Mouse (Mus musculus) stomach, postnatal 0 days (tissue): ENCODE measurements around the gene Slamf7. TPM values are rescaled to one million over a fixed set of nuclear protein-coding genes. Genes with fewer than 3 reads are reported as not detected.
A peak's percentile ranks its signal among the peaks of the same experiment; 100 is the strongest.

Experiments used
- ATAC-seq: fragments of 200-750 bp; cut with Nextera tagmentation; 2 replicates; pipeline ENCODE4 v1.8.0; 2017; ENCODE audit not compliant: low FRiP score, low TSS enrichment
- DNase-seq: peaks from one replicate; pipeline ENCODE4 v3.0.0-alpha.2; 2016; ENCODE audit warnings: low spot score
- H3K27ac ChIP-seq: fragments of 300-500 bp; sonication (generic); replicated peaks from 2 replicates; pipeline ENCODE4 v1.5.1; 2014; ENCODE audit warnings: mild to moderate bottlenecking, control low read depth
- H3K27me3 ChIP-seq: fragments of 300-500 bp; sonication (generic); 2 replicates; pipeline ENCODE4 v1.6.1; 2014; ENCODE audit warnings: low read length; ENCODE audit not compliant: control insufficient read depth, insufficient read depth
- H3K36me3 ChIP-seq: fragments of 300-500 bp; sonication (generic); 2 replicates; pipeline ENCODE4 v1.6.1; 2014; ENCODE audit warnings: low read length, mixed read lengths; ENCODE audit not compliant: control insufficient read depth, insufficient read depth
- H3K4me1 ChIP-seq: fragments of 300-500 bp; sonication (generic); replicated peaks from 2 replicates; pipeline ENCODE4 v1.6.1; 2014; ENCODE audit warnings: antibody characterized with exemption; ENCODE audit not compliant: control insufficient read depth, insufficient read depth
- H3K4me2 ChIP-seq: fragments of 300-500 bp; sonication (generic); replicated peaks from 2 replicates; pipeline ENCODE4 v1.6.1; 2014; ENCODE audit warnings: low read depth, mild to moderate bottlenecking, control low read depth, moderate library complexity
- H3K4me3 ChIP-seq: fragments of 300-500 bp; sonication (generic); 2 replicates; pipeline ENCODE4 v1.5.1; 2014; ENCODE audit warnings: low read depth, low read length, control low read depth
- H3K9ac ChIP-seq: fragments of 300-500 bp; sonication (generic); 2 replicates; pipeline ENCODE4 v1.6.1; 2014; ENCODE audit warnings: mild to moderate bottlenecking, low read length, control low read depth, mixed read lengths
- H3K9me3 ChIP-seq: fragments of 300-500 bp; sonication (generic); 2 replicates; pipeline ENCODE4 v1.6.1; 2016; ENCODE audit warnings: low read length; ENCODE audit not compliant: control insufficient read depth
- CTCF ChIP-seq: IDR thresholded peaks from 2 replicates; pipeline ENCODE4 v1.5.1; 2016; ENCODE audit warnings: antibody characterized with exemption, low read depth, mild to moderate bottlenecking, moderate library complexity
- EP300 ChIP-seq: optimal IDR thresholded peaks from 2 replicates; pipeline ENCODE3; 2016; ENCODE audit warnings: antibody characterized with exemption
- WGBS: fragments of 180-500 bp; shearing (Covaris S2); extraction: QIAGEN DNeasy Blood & Tissue Kit; methylation state at CpG from one replicate; pipeline ENCODE4 v1.1.7; 2014; 5-methylcytosine and 5-hydroxymethylcytosine counted together
- polyA plus RNA-seq: library from polyadenylated mRNA; unstranded; fragments of >200 nt; fragmentation: Nextera tagmentation; extraction: Ambion mirVana; gene quantifications from 2 replicates; pipeline ENCODE4 v1.2.1, GENCODE M21; 2015

The Slamf7 gene
- polyA plus RNA-seq, 1 experiment from 2014 or later: 0.38 TPM

GRCm38 (mm10) chr1:171666350-171666749 lies 13.5 kb upstream of the Slamf7 start:
- no peak overlapping the region for H3K9ac ChIP-seq
- H3K9me3 ChIP-seq: no peaks in the 10 kb centered on the region
- no peak for TF ChIP-seq EP300
- TF ChIP-seq CTCF: no peak
- no peaks in the 10 kb centered on the region for H3K27me3 ChIP-seq
- no peak overlapping the region for H3K4me2 ChIP-seq
- no peaks in the 10 kb centered on the region for H3K36me3 ChIP-seq
- ATAC-seq (no peak), DNase-seq (no peak)
- H3K27ac ChIP-seq: no peak overlapping the region
- no peak overlapping the region for H3K4me3 ChIP-seq
- H3K4me1 ChIP-seq: no peaks in the 10 kb centered on the region
- 82% methylated on average over 6 of the region's 6 CpGs for WGBS

GRCm38 (mm10) chr1:171663757-171664156 lies 10.9 kb upstream of the Slamf7 start:
- Histone ChIP-seq H3K27me3 (no peaks in the 10 kb centered on the region), H3K4me2 (no peak overlapping the region), H3K9ac (no peak overlapping the region), H3K27ac (no peak overlapping the region), H3K4me1 (no peaks in the 10 kb centered on the region), H3K36me3 (no peaks in the 10 kb centered on the region), H3K9me3 (no peaks in the 10 kb centered on the region), H3K4me3 (no peak overlapping the region)
- DNase-seq: no peak
- TF ChIP-seq CTCF: no peak
- no peak for TF ChIP-seq EP300
- 84% methylated on average over 2 of the region's 2 CpGs for WGBS
- ATAC-seq: no peak

- ATAC-seq: no peak
- no peak overlapping the region for H3K9ac ChIP-seq
- no peak overlapping the region for H3K4me3 ChIP-seq
- no peaks in the 10 kb centered on the region for H3K36me3 ChIP-seq
- DNase-seq: no peak
- 70% methylated on average over 2 of the region's 2 CpGs for WGBS
- H3K9me3 ChIP-seq: no peaks in the 10 kb centered on the region
- no peak overlapping the region for H3K4me2 ChIP-seq
- H3K27ac ChIP-seq: no peak overlapping the region
- H3K27me3 ChIP-seq: no peaks in the 10 kb centered on the region
- H3K4me1 ChIP-seq: no peaks in the 10 kb centered on the region
- TF ChIP-seq CTCF (no peak), EP300 (no peak)
Measured at GRCm38 (mm10) chr1:171661482-171661881, 8.6 kb upstream of the Slamf7 start.

GRCm38 (mm10) chr1:171660423-171660822 lies 7.6 kb upstream of the Slamf7 start:
- no peaks in the 10 kb centered on the region for H3K9me3 ChIP-seq
- 87% methylated on average over 1 of the region's 1 CpGs for WGBS
- H3K27me3 ChIP-seq: no peaks in the 10 kb centered on the region
- H3K36me3 ChIP-seq: no peaks in the 10 kb centered on the region
- ATAC-seq (no peak), DNase-seq (no peak)
- H3K4me3 ChIP-seq: no peak overlapping the region
- no peak for TF ChIP-seq EP300
- TF ChIP-seq CTCF: no peak
- no peaks in the 10 kb centered on the region for H3K4me1 ChIP-seq
- no peak overlapping the region for H3K4me2 ChIP-seq
- H3K27ac ChIP-seq: no peak overlapping the region
- H3K9ac ChIP-seq: no peak overlapping the region

GRCm38 (mm10) chr1:171658561-171658991 lies 5.7 kb upstream of the Slamf7 start:
- TF ChIP-seq EP300 (no peak), CTCF (0 out of 2 replicates have a peak, but pooled peaks have one; percentile 15)
- Histone ChIP-seq H3K36me3 (no peaks in the 10 kb centered on the region), H3K4me1 (no peaks in the 10 kb centered on the region), H3K9me3 (no peaks in the 10 kb centered on the region), H3K27me3 (no peaks in the 10 kb centered on the region), H3K4me3 (no peak overlapping the region), H3K27ac (no peak overlapping the region), H3K9ac (no peak overlapping the region), H3K4me2 (no peak overlapping the region)
- no peak for DNase-seq
- WGBS: 45% methylated on average over 5 of the region's 5 CpGs
- ATAC-seq: no peak

GRCm38 (mm10) chr1:171648840-171649239 lies 4.0 kb downstream of the Slamf7 start:
- no peak overlapping the region for H3K27ac ChIP-seq
- H3K27me3 ChIP-seq: no peaks in the 10 kb centered on the region
- 50% methylated on average over 8 of the region's 8 CpGs for WGBS
- no peak overlapping the region for H3K4me3 ChIP-seq
- no peaks in the 10 kb centered on the region for H3K9me3 ChIP-seq
- no peaks in the 10 kb centered on the region for H3K36me3 ChIP-seq
- ATAC-seq: no peak
- H3K9ac ChIP-seq: no peak overlapping the region
- H3K4me2 ChIP-seq: no peak overlapping the region
- no peaks in the 10 kb centered on the region for H3K4me1 ChIP-seq
- no peak for DNase-seq
- TF ChIP-seq EP300 (no peak), CTCF (no peak)
